Mouse (Mus musculus): ENCODE results near the gene Pex6.

GRCm38 (mm10) chr17:46679843-46680759 is 31.2 kb upstream of the Pex6 start:
- TF ChIP-seq CTCF (IDR thresholded peaks at IDR 0.05; ENCODE audit: low read depth, low read length) = no peak; the same call in 1 of the 2 replicates
- TF ChIP-seq TAL1 (conservative IDR thresholded peaks at IDR 0.05; ENCODE audit: low read depth, low read length) = no peak
- no peak for TF ChIP-seq GATA1 (IDR thresholded peaks at IDR 0.05; ENCODE audit: borderline replicate concordance, low read length)
- TF ChIP-seq POLR2AphosphoS5 (IDR thresholded peaks at IDR 0.05; ENCODE audit: insufficient replicate concordance, low read depth, low read length) = no peak

All from G1E (cell line).